Mouse (Mus musculus) c-Kit-positive CD71-positive TER-119-negative erythroid progenitor cells, embryonic 14.5 days (primary cell): ENCODE measurements around the gene Nckap5.
A peak's percentile ranks its signal among the peaks of the same experiment; 100 is the strongest.

Experiments
- DNase-seq: peaks from one replicate; pipeline ENCODE4 v3.0.0-alpha.2; 2013; ENCODE audit warnings: low read depth

The Nckap5 gene

DNA sequence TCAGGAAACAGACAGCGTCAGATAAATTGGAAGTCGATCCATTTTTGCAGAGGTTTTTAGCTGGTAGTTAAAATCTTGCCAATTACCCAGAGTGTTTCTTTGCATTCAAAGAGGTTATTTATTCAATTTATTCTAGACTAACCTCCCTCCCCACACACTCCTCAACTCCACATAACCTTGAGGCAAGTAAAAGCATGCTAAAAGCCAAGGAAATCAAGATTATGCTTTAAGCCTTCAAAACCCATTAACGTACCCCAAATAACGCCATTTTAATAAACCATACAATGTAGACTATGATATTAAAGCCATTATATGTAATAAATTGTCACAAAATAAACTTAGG, 129.7 kb downstream of the Nckap5 start:
- no peak for DNase-seq

DNA sequence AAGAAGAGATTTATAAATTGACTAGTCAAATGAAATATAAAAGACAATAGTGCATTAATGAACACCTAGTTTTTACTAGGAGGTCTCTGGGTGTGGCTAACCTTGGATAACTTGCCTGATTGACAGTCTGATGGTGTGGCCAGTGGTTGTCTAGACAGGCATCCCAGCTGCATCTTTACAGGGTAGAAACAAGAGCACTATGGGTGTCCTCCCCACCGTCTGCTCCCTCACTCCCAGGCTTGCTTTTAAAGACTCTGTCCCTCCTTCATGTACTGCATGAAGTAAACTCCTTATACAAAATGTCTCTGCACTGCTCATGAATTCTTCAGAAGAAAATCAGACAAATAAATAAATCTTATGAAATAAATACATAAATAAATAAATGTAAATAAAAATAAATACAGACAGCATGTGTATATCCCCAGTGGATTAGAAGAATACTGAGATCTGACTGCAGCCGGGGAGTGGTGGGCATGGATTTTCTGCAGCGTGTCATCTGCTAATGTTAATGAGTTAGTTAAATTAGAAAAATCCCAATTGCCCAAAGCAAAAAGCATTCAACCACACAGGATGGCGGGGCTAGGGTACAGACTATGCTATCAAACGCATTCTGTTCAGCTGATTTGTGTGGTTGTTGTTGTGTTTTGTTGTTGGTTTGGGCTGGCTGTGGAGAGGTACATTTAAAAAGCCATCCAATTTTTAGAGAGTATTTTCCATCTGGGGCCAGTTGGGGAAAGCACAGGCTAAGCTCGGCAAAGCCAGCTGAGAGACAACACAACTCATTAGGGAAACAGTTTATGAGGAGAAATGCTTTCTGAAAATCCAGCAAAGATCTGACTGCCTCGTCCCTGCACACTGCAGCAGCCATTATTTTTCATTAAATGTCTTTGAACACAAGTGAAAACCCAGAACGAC, 130.3 kb downstream of the Nckap5 start:
- DNase-seq = no peak

DNA sequence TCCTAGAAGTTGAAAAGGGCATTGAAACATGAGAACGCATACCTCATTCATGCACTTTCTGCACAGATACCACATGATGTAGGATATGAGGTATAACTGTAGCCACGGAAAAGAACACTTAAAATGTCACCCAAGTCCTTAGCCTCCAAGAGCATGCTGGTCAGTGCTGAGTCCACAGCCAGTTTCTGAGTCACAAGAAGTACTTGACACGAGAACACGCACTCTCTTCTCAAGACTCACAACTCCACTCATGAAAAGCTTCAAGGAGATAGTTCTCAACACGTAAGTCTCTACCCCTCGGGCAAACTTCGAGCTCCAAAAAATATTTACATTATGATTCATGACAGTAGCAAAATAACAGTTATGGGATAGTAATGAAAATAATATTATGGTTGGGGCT, 137.0 kb downstream of the Nckap5 start:
- no peak for DNase-seq

DNA sequence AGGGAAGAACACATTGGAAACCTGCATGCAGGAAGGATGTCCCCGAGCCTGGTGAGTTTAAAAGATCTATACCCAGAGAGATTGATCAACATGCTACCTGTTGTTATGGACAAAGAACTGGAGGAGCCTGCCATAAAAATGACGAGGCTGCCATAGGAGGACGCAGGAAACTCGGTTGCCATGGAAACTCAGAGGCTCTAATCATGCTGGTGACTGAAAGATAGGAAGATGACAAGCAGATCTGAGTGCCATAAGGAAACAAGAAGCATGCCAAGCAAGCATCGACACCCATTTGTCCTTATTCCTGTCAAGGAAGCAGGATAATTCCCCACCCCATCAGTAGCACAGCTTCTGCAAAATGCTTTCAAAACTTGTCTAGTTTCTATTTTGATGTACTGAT, 142.0 kb downstream of the Nckap5 start:
- DNase-seq = no peak

DNA sequence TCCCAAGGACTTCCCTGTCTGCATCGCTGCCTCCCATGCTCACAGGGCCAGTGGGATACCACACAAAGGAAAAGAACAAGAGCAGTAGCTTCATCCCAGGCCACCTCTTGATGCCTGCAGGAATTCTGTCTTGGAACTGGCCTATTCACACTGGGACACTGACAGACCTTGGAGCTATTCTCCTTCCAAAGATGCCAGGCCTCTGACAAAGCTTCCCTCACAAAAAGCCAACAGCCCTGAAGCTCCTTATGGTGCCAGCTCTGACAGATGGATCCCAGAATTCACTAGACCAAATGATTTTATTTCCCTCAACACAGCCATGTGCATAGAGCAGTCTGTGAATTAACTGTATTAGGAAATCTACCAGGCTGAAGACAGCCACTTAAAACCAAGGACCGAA, 143.9 kb downstream of the Nckap5 start:
- DNase-seq = no peak

DNA sequence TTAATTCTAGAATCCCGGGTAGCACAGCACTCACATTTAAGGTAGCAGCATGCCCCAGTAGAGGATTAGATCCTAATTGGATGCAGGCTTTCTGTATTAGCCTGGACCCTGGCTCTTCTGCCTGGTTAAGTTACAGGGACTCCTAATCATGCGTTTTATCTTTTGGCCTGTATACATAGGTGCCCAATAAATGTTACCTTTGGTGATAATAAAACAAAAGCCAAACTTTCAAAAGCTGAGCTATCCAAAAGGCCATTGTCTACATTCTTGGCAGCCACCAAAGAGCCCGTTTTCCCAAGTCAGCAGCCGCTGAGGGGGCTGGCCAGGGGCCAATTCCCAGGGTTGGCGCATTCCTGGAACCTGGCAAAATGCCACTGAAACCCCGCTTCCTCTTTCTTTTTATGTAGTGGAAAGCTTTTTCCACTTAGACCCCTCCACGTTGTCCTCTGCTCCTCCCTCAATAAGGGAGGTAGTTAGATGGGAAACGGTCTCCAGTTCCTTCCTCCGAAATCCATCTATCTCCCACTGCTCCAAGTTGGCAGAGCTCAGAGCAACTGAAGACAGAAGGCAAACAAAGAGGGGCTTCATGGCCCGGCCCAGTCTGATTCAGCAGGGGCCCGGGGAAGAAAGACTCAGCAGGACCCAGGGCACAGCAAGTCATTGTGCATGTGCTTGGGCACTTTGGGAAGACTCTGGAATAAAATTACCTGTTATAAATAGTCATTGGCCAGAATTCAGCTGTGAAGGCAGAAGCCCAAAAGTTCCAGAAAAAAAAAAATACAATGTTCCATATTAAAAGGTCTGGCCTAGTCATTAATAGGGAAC, 146.8 kb downstream of the Nckap5 start:
- DNase-seq = no peak

DNA sequence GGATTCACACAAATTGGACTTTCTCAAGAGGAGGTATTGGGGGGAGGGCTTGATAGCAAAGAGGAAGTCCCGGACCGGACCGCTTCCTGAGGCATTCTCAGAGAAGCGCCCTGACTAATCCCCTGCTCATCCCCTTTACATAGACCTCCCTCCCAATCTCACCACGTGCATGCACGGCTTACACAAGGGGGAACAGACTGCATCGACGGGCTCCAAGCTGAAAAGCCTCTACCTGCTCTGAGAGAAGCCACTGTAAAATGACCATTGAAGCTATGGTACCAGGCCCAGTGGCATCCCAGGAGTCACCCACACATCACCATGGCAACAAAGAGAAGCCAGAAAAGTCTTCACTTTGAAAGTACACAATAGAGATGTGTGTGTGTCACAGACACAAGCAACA, 148.8 kb downstream of the Nckap5 start:
- no peak for DNase-seq

DNA sequence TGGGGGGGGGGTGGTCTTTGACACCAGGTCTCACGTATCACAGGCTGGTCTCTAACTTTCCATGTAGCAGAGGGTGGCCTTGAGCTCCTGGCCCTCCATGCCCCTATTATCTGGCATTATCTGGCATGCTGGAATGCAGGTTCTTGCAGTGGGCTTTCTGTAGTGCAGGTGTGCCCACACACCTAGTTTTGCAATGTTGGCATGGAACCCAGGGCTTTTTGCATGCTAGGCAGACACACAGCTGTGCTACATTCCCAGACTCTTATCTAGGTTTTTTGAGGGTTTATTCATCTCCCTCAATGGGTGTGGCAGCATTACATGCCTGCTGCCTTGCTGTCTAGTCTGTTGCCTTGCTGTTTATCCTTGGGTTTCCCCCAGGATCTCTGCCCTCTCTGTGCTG, 151.3 kb downstream of the Nckap5 start:
- DNase-seq = no peak

DNA sequence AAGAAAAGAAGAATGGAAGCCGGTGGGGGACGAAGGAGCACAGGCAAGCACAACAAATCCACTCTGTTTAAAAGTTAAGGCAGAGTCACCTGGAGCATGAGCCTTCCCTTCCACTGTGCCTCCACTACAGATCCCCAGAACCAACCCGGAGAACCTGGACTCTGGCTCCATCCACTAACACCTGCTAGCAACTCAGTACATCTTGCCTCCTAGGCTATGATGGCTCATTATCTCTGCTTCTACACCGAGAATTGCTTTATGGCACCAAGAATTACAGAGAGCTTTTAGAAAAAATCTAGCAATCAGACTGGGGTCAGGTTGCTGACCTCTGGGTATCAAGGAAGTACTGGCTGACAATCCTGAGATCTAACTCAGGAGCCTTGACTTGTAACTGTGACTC, 153.3 kb downstream of the Nckap5 start:
- no peak for DNase-seq

DNA sequence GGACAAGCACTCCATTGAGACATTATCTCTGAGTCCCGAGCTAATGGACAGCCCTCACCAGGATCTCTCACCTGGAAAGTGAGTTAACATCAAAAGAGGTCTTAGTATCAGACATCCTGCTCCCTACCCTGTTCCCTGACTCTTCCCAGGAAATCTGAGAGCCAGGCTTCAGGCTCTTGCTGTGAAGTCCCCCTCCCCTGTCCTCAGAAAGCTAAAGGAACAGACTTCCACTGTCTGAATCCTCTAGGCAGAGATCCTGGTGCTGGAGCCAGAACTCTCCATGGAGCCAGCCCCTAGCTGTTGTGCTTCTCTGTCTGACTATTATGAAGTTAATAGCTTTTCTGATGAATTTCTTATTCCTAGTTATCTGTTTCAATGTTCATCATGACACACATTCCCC, 153.8 kb downstream of the Nckap5 start:
- no peak for DNase-seq

DNA sequence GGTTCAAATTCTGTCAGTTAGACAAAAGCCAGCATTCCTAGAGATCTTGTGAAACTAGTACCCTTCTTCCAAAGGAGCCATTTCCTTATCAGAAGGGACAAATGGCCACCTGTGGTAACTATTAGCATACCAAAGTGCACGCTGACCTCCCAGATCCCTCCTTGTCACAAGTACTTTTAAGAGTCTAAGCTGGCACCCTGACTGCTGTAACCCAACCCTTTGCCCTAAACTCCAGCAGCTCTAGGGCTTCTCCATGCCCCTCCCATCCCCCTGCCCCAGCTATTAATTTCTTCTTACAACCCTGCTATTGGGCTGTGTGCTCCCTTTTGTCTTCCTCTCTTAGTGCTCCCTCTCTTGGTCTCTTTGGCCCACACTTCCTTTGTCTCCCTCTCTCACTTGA, 155.5 kb downstream of the Nckap5 start:
- DNase-seq = no peak

DNA sequence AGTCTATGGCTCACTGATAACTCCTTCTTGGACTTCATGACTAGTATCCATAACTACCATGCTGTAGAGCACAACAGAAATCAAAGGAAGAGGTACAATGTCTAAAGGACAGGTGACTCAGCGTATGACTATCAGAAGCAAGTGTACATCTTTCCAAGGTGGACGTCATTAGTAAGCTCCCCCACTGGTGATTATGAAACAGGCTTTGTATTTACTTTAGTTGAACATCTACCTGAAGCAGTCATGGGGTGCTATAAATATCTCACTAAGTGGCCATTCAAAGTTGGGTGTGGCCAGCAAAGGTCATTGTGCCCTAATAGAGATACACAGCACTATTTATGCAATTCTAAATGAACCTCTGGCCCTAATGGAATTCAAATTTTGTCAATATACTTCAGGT, 157.4 kb downstream of the Nckap5 start:
- no peak for DNase-seq

DNA sequence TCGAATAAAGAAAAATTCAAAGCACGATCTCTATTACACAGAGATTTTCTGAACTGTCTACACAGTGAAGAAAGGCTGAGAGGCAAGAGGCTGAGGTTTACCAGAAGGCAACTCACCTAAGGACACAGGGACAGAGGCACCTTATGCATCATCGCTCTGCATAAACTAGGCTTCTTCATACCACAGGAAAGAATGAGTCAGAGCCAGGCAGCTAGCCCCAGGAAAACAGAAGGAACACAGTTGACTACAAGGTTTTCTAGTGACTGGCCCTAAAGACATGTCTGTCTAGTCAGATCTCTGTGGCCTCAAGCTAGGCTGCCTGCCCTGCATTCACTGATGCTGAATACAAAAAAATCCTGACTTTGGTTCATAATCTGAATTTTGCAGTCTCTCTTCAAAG, 160.1 kb downstream of the Nckap5 start:
- DNase-seq = no peak

DNA sequence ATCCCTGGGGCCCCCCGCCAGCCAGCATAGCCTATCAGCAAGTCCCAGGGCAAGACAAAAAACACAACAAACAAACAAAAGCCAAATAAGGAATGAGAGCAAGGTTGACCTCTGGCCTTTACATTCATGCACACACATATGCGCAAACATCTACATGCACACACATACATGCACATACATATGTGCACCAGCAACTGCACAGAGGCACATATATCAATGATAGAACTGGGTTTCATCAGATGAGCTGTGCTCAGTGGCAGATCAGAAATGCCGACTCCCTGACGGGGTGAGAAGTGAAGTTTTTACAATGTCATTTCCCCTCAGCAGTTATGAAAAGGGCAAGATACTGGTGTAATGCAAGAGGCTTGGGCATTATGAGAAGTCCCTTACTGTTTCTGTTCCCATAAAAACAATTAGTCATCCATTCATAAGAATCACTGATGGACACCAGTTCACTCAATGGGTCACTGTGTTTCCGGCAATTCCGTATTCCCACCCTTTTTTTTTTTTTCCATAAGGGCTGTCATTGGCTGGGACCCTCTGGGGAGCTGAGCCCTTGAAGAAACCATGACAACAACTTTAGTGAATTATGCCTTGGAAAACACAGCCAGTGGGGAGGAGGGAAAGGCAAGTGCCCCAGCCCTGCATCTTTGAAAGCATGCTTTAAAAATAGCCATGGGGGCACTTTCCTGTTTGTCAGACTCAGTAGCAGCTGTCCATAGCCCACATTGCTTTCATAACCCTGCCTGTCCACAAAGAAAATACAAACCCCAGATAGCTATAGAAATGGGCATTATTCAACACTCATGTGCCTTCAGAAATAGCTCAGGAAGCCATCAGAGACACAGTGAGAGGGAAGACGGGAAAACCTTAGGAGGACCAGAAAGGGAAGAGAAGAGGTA, 170.2 kb downstream of the Nckap5 start:
- DNase-seq = no peak

DNA sequence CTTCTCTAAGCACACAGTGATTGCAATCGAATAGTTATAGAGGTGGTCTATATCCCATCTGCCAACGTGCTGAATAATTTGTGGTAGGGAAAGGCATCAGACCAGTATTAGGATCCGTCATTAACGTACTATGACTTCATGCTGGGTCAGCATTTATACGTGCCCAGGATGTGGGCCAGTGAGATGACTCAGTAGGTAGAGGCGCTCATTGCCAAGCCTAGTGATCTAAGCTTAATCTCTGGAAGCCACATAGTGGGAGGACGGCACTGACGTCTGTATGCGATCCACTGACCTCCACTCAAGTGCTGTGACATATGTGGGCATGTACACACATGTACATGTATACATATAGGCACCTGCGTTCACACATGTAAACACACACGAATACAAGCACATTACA, 171.9 kb downstream of the Nckap5 start:
- DNase-seq = no peak

DNA sequence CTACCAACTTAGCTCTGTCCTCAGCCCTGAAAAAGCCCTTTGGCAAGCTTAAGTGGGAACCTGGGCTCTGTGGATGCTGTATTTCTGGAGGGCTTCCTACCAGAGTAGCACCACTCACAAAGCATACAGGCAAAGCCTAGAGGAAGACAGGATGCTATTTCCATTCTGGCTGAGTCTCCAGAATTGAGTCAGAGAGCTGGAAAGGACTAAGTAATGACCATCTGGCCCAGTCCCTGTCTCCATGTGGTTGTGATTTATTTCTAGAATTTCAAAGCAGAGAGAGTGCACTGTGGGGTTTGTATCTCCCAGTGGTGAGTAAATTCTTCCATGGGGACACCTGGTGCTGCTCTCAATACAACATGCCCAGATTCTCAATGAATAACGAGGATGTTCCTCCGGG, 174.4 kb downstream of the Nckap5 start:
- no peak for DNase-seq

DNA sequence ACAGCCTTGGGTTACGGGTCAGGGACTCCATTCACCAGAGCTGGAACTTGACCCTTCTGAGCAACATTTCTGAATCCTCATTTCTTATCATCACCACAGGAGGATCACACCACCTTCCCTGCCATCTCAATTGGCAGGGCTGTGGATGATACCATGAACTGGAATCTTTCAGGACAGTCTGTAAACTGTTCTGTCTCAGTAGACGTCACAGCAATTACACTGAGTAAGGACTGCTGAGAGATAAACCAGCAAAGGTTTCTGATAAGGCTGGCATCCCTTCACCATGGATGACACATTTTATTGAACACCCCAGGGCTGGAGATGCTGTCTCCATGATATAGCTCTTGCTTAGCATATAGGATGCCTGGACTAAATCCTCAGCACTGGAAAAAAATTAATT, 178.5 kb downstream of the Nckap5 start:
- no peak for DNase-seq

DNA sequence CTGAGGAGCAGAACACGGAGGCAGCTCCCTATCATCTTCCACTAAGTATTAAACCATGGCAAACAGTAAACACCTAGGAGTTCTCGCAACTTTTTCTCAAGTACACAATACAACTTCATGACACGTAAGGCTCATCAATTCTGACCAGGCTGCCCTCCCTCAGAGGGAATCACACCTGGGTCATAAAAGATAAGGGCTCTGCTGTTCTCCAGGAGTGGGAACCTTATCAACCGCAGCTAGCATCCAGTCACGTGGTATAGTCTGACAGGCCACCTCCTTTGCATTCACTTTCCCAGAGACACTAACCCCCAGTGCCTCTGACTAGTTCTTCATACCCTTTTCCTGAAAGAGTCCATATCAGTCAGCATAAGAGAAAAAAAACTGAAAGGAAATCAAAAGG, 179.8 kb downstream of the Nckap5 start:
- peak; percentile 65 for DNase-seq

DNA sequence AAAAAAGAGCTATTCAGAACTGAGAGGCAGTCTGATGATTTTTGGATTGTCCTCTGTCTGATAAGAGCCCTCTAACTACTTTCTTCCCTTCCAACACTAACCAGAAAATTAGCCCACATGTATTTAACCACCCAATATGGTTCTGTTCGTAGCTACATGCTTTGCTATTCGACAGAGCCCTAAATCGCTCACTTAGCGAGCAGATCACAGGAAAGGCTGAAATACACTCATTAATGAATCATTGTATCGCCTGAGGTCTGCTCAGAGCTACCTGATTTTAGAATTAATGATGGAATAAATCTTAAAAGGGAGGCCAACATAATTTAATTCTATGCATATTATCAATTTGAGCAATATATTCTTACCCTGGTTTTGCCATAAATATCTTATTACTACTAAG, 187.8 kb downstream of the Nckap5 start:
- DNase-seq = no peak

DNA sequence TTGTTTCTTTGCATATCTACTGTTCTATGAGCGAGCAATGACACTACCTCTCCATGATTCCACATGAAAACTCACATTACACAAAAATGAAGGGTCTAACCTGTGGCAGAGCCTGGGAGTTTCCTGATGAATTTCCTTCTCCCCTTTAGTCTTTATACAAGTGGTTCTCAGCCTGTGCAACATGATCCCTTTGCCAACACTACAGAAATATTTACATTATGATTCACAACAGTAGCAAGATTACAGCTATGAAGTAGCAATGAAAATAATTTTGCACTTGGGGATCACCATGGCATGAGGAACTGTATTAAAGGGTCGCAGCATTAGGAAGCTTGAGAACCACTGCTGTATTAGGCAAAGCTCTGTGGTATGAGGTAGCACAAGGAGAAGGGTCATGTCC, 191.1 kb downstream of the Nckap5 start:
- DNase-seq = no peak

DNA sequence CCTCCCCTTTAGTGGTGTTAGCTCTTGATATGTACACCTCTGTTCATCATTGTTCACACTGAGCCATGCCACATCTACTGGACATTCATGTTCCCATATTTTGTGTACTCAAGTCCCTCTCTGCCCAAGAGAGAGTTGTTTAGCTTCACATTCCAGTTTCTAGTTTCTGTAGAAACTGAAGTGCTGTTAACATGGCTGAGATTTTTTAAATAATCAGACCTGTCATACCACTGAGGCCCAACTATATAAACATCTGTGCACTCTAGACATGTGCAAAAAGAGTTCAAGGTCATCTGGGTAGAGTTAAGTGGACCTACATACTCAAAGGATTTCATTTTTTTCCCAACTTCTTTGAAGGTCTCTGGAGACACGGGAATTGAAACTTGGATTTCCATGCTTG, 193.1 kb downstream of the Nckap5 start:
- no peak for DNase-seq

DNA sequence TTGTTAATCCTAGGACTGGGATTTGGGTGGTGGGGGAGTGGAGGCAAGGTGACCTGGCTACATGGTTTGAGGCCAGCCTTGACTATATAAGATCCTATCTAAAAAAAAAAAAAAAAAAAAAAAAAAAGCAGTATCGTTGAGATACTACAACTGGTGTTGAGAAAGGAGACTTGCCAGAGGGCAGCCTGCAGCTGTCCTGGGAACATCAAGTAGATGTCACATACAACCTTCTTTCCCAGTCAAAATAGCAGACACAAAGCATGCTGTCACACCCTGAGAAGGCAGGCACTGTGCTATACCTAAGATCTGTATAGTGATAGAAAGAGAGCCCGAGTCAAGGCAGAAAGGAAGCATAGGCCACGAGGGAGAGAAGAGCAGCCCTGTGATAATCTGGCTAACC, 204.4 kb downstream of the Nckap5 start:
- DNase-seq = no peak

DNA sequence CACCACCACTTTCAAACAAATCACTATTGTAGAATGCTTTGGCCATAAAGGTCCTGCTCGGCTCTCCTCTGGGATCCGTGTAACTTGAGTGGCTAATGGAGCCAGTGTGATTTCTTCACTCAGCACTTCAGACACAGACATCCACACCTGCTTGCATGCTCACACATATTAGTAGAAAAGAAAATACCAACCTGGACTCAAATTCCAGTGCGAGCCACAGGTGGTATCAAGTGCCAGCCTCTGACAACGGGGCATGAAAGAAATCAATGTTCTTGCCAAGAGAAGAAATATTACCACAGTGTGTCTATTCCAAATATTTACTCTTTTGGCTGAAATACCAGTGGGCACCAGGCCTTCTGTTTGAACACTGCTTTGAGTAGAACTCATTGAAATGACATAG, 208.6 kb downstream of the Nckap5 start:
- DNase-seq = no peak
